Mouse (Mus musculus): ENCODE measurements around the gene 2010003K11Rik.

The 2010003K11Rik gene

GRCm38 (mm10) chr19:4498062-4498933, at the start of gene 2010003K11Rik:
2010003K11Rik (minus strand) TSS chr19:4498583.
- no peak for ATAC-seq (ENCODE audit: low TSS enrichment)

- no peak for ATAC-seq (ENCODE audit: low TSS enrichment)
These were observed 49.4 kb upstream of the 2010003K11Rik start for GRCm38 (mm10) chr19:4547801-4548200.

- ATAC-seq (ENCODE audit: low TSS enrichment) = no peak
These were observed 47.5 kb upstream of the 2010003K11Rik start for GRCm38 (mm10) chr19:4545841-4546240.

GRCm38 (mm10) chr19:4545091-4545490, 46.7 kb upstream of the 2010003K11Rik start:
- ATAC-seq (ENCODE audit: low TSS enrichment) = no peak

- no peak for ATAC-seq (ENCODE audit: low TSS enrichment)
These were observed 43.7 kb upstream of the 2010003K11Rik start for GRCm38 (mm10) chr19:4542081-4542480.

GRCm38 (mm10) chr19:4540992-4541391, 42.6 kb upstream of the 2010003K11Rik start:
- ATAC-seq (ENCODE audit: low TSS enrichment) = no peak

GRCm38 (mm10) chr19:4540263-4540662, 41.9 kb upstream of the 2010003K11Rik start:
- ATAC-seq (ENCODE audit: low TSS enrichment) = no peak

GRCm38 (mm10) chr19:4536606-4537005, 38.2 kb upstream of the 2010003K11Rik start:
- no peak for ATAC-seq (ENCODE audit: low TSS enrichment)

- no peak for ATAC-seq (ENCODE audit: low TSS enrichment)
These were observed 37.5 kb upstream of the 2010003K11Rik start for GRCm38 (mm10) chr19:4535922-4536321.

- ATAC-seq (ENCODE audit: low TSS enrichment) = no peak
These were observed 36.3 kb upstream of the 2010003K11Rik start for GRCm38 (mm10) chr19:4534646-4535045.

GRCm38 (mm10) chr19:4521426-4522050, 23.2 kb upstream of the 2010003K11Rik start:
- ATAC-seq (ENCODE audit: low TSS enrichment) = no peak

- ATAC-seq (ENCODE audit: low TSS enrichment) = no peak
These were observed 19.1 kb upstream of the 2010003K11Rik start for GRCm38 (mm10) chr19:4517483-4517882.

- no peak for ATAC-seq (ENCODE audit: low TSS enrichment)
These were observed 17.9 kb upstream of the 2010003K11Rik start for GRCm38 (mm10) chr19:4516288-4516687.

- ATAC-seq (ENCODE audit: low TSS enrichment) = no peak
These were observed 17.4 kb upstream of the 2010003K11Rik start for GRCm38 (mm10) chr19:4515746-4516145.

GRCm38 (mm10) chr19:4513236-4513858, 15.0 kb upstream of the 2010003K11Rik start:
- ATAC-seq (ENCODE audit: low TSS enrichment) = no peak

- no peak for ATAC-seq (ENCODE audit: low TSS enrichment)
These were observed 12.9 kb upstream of the 2010003K11Rik start for GRCm38 (mm10) chr19:4511116-4511841.

- peak; percentile 98 for ATAC-seq (ENCODE audit: low TSS enrichment)
These were observed 11.9 kb upstream of the 2010003K11Rik start, which contains the start of gene Pcx for GRCm38 (mm10) chr19:4509986-4510963. Pcx (plus strand) TSS chr19:4510472.

GRCm38 (mm10) chr19:4507746-4508145, 9.4 kb upstream of the 2010003K11Rik start:
- no peak for ATAC-seq (ENCODE audit: low TSS enrichment)

- ATAC-seq (ENCODE audit: low TSS enrichment) = no peak
These were observed 6.4 kb upstream of the 2010003K11Rik start for GRCm38 (mm10) chr19:4504830-4505229.

GRCm38 (mm10) chr19:4502701-4503100, 4.3 kb upstream of the 2010003K11Rik start:
- ATAC-seq (ENCODE audit: low TSS enrichment) = no peak
